ENCODE assay signal across 22 mouse cellular contexts in genomic region chr3:101104883-101105282, GRCm38 (mm10). TPM values are rescaled to one million over a fixed set of nuclear protein-coding genes. Genes with fewer than 3 reads are reported as not detected.
"Had no signal": no experiment of that assay in that cellular context is flagged by ENCODE, and none has a peak within 500 bp of the region (broad histone marks: within the 10 kb centered on the region; RNA-seq: fewer than 3 reads in every experiment).

No protein-coding gene starts in this region.

- H3K27me3 ChIP-seq: limb, embryonic 12.5 days; limb, embryonic 15.5 days; neural tube, embryonic 12.5 days; neural tube, embryonic 15.5 days had no signal

- H3K4me3 ChIP-seq: limb, embryonic 12.5 days; limb, embryonic 15.5 days; midbrain, embryonic 12.5 days; neural tube, embryonic 12.5 days; neural tube, embryonic 15.5 days had no signal

- H3K4me2 ChIP-seq: limb, embryonic 12.5 days; limb, embryonic 15.5 days; liver, embryonic 11.5 days; midbrain, embryonic 12.5 days; neural tube, embryonic 12.5 days had no signal

- H3K27ac ChIP-seq: limb, embryonic 12.5 days; limb, embryonic 15.5 days; liver, embryonic 14.5 days; midbrain, embryonic 12.5 days; neural tube, embryonic 12.5 days; stomach, postnatal 0 days had no signal

- ATAC-seq: intestine, embryonic 16.5 days; liver, postnatal 0 days had no signal

- DNase-seq: kidney, adult 18-20 months; kidney, adult 9 months; kidney, postnatal 14 days; kidney, postnatal 4 days; left cerebral cortex, postnatal 4 days; liver, postnatal 0 days; right cerebral cortex, adult 18-20 months; right cerebral cortex, postnatal 14 days; right cerebral cortex, postnatal 4 days; thymus, adult 2 months; thymus, postnatal 14 days; thymus, postnatal 4 days had no signal

- H3K9me3 ChIP-seq: limb, embryonic 12.5 days; limb, embryonic 15.5 days; midbrain, embryonic 12.5 days; neural tube, embryonic 12.5 days; neural tube, embryonic 15.5 days had no signal

- H3K36me3 ChIP-seq: limb, embryonic 15.5 days; midbrain, embryonic 12.5 days; neural tube, embryonic 12.5 days; neural tube, embryonic 15.5 days had no signal

- H3K9ac ChIP-seq: limb, embryonic 12.5 days; limb, embryonic 15.5 days; liver, embryonic 14.5 days; liver, postnatal 0 days; midbrain, embryonic 12.5 days; neural tube, embryonic 12.5 days; neural tube, embryonic 15.5 days had no signal

RNA-seq across cellular contexts. Expression of gene Ptgfrn, which starts 5.2 kb away (rescaled TPM):
- total RNA-seq: megakaryocyte-erythroid progenitor cell, adult 5-6 weeks had no signal
